Mouse (Mus musculus): Measurements from ENCODE around the gene Oosp3. TPM values are rescaled to one million over a fixed set of nuclear protein-coding genes. Genes with fewer than 3 reads are reported as not detected.

The Oosp3 gene
- not detected in 2 replicates for polyA plus RNA-seq (2012; ENCODE audit: low replicate concordance)

GRCm38 (mm10) chr19:11696755-11697154 is at the start of gene Oosp3:
Gene Oosp3, plus strand, starts transcription at chr19:11697055.

GRCm38 (mm10) chr19:11660459-11660858 is 36.4 kb upstream of the Oosp3 start, which contains the start of gene Oosp2:
Gene Oosp2, minus strand, starts transcription at chr19:11660559.

GRCm38 (mm10) chr19:11690839-11691238 is 6.0 kb upstream of the Oosp3 start, which contains the start of gene Oosp1:
Gene Oosp1, minus strand, starts transcription at chr19:11691150.

GRCm38 (mm10) chr19:11747298-11747697 is 50.4 kb downstream of the Oosp3 start, which contains the start of gene Gif:
Gene Gif, plus strand, starts transcription at chr19:11747554.

Other genes starting within 250 kb of the Oosp3 start
- 5.7 and 8.1 TPM in 2 replicates for gene Ms4a6c, start 227.7 kb upstream of the Oosp3 start, polyA plus RNA-seq (2012; ENCODE audit: low replicate concordance)
- 1.1 and 8.0 TPM in 2 replicates for gene Gm8369, start 211.1 kb upstream of the Oosp3 start, polyA plus RNA-seq (2012; ENCODE audit: low replicate concordance)
- 15.2 and 18.3 TPM in 2 replicates for gene Ms4a6b, start 180.5 kb upstream of the Oosp3 start, polyA plus RNA-seq (2012; ENCODE audit: low replicate concordance)
- 0.22 TPM in 1 of 2 replicates, not detected in the other for gene Ms4a4d, start 160.3 kb upstream of the Oosp3 start, polyA plus RNA-seq (2012; ENCODE audit: low replicate concordance)
- gene Ms4a6d, start 92.2 kb upstream of the Oosp3 start, polyA plus RNA-seq (2012; ENCODE audit: low replicate concordance), result 2.6 and 2.9 TPM in 2 replicates
- gene Ms4a2, start 73.3 kb upstream of the Oosp3 start, polyA plus RNA-seq (2012; ENCODE audit: low replicate concordance), result 0.08 and 0.22 TPM in 2 replicates
- 0.11 TPM in 1 of 2 replicates, not detected in the other for gene Ms4a3, start 56.2 kb upstream of the Oosp3 start, polyA plus RNA-seq (2012; ENCODE audit: low replicate concordance)
- gene Oosp2, start 36.5 kb upstream of the Oosp3 start, polyA plus RNA-seq (2012; ENCODE audit: low replicate concordance), result not detected in 2 replicates
- gene Oosp1, start 5.9 kb upstream of the Oosp3 start, polyA plus RNA-seq (2012; ENCODE audit: low replicate concordance), result 0.17 and 0.20 TPM in 2 replicates
- not detected in 2 replicates for gene Gif, start 50.5 kb downstream of the Oosp3 start, polyA plus RNA-seq (2012; ENCODE audit: low replicate concordance)
- 0.78 and 12.6 TPM in 2 replicates for gene Mrpl16, start 73.3 kb downstream of the Oosp3 start, polyA plus RNA-seq (2012; ENCODE audit: low replicate concordance)
- 3.0 and 10.9 TPM in 2 replicates for gene Stx3, start 122.3 kb downstream of the Oosp3 start, polyA plus RNA-seq (2012; ENCODE audit: low replicate concordance)
- gene Olfr1417, start 142.2 kb downstream of the Oosp3 start, polyA plus RNA-seq (2012; ENCODE audit: low replicate concordance), result not detected in 2 replicates
- gene Olfr1418, start 164.0 kb downstream of the Oosp3 start, polyA plus RNA-seq (2012; ENCODE audit: low replicate concordance), result not detected in 2 replicates
- gene Olfr1419, start 178.1 kb downstream of the Oosp3 start, polyA plus RNA-seq (2012; ENCODE audit: low replicate concordance), result not detected in 2 replicates
- gene Olfr1420, start 189.5 kb downstream of the Oosp3 start, polyA plus RNA-seq (2012; ENCODE audit: low replicate concordance), result not detected in 2 replicates
- 10.1 and 15.0 TPM in 2 replicates for gene Patl1, start 215.3 kb downstream of the Oosp3 start, polyA plus RNA-seq (2012; ENCODE audit: low replicate concordance)

Measured in hematopoietic multipotent progenitor cell, adult 10-12 weeks (in vitro differentiated cells).